Mouse (Mus musculus): ENCODE measurements around the gene Sh3bgrl2.

Gene Sh3bgrl2

DNA sequence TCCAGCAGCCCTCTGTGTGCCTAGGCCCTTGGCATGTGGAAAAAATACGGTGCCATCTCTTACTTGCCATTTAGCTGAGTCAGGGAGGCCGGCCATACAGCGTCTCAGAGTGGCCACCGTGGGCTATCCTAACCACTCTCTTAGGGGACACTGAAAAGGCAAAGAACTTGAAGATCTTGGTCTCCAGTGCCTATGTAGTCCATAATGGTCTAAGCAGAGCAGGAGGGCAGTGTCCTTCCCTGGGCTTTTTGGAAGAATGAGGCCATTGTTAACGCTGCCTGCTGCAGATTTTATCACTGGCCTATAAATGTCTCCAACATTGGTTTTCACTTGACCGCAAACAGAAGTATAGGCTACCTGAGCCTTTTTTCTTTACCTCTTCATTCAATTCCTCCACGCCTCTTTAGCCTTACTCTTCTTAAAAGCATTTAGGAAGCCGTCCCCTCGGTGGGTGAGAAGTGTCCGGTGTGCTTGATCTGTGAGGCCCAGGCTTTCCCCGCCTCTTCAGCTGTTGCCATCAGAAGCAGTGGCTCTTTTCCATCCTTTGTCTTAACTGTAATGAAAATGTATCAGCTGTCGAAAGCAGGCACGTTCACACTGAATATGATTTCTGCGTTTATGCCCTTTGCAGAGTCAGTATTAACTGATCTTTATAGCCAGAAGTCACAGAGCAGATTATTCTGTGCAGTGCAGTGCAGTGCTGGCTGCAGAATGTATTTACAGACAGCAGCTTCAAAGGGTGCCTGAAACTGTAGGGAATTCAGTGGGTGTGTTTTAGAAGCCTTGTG, 41.7 kb downstream of the Sh3bgrl2 start:
- DNase-seq (ENCODE audit: low spot score in 2 of 2), result no peak

DNA sequence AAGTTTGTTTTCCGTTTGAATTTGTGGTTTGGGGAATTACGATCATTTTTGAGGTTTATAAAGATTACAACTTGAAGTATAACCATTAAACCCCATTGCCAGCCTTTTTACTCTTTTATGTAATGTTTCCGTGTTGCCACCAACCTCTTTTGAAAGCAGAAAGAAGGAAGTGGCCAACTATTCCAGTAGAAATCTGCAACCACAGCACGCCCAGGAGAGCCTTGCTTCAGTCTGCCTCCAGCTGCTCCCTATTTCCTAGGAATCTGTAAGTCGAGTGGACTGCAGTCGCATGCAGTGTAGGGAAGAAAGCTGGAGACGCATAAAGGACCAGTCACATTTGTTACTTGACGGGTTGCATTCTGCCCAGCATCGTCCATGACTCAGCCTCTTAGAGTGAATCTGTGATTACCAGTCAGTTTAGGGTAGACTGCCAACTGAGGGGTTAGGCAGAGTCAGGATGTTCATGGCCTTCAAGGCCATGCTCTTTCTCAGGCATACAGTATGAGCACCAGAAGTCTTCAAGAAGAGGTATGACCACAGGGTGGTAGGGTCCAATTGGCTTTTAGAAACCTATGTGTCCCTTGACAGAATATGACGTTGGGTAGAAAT, 43.8 kb downstream of the Sh3bgrl2 start:
- no peak for DNase-seq (ENCODE audit: low spot score in 2 of 2)

DNA sequence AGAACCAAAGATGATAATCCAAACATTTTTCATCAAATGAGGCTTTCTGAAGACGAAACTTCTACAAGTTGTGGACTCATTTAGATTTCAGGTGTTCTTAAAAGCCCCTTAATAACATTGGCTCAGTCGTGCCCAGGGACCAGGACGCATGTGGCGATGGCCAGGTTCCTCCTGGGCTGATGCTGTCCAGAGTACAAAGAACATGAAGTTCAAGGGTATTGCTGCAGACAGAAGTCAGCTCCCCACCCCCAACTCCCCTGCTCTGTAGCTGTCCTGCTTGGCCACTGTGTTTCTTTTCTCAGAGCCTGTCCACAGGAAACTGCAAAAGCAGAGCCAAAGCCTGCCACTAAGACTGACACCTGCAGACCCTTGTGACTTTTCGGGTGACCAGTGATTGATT, 45.7 kb downstream of the Sh3bgrl2 start:
- DNase-seq (ENCODE audit: low spot score in 2 of 2), result no peak

DNA sequence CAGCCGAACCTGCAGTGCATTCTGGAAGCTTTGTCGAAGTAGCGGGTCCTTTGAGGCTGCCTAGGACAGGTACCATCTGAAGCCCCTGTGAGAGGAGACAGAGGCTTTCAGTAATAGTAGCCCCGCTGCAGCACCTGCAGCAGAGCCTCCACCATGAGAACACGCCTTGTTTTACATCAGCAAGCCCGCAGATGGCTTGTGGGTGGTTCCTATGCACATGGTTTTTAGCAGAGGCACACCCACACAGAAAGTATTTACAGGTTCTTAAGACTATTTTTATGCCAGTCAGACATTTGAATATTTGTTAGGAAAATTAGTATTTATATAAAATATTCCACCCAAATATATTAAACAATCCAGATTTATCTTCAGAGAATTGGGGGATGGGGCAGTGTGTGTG, 48.0 kb downstream of the Sh3bgrl2 start:
- peak; percentile 80 to 86 for DNase-seq (ENCODE audit: low spot score in 2 of 2)

DNA sequence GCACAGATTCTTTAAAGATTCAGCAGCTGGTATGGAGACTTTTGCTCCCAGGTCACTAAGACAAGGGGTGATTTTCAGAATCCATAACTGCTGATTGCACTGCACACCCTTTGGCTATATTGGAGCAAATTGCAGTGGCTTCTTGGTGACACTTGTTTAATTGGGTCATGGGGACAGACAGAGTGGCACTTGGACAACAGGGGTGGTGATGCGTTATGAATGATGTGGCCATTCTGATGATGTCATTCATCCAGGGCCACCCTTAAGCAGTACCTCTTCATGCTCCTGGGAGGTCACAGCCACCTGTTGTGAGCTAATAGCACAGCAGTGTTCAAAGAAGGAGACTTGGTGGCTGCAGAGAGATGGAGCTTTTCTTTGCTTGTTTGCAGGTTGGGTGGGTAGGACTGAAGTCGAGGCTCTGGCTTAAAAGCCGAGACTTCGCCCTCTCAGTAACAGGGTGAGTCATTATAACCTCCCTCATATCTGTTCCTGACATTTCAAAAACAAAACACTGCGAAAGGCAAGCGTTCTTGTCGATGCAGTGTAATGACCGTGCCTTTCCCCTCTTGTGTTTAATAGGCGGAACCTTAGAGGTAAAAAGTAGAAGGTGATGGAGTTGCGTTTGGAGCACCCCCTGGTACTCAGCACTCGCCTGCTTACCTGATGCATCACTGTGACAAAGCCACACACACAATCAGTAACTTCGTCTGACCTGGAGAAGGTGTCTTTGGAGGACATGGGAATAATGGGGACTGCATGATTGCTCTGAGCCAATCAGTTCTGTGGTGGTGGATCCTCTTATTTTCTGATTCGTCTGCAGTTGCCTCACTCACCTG, 48.7 kb downstream of the Sh3bgrl2 start:
- DNase-seq (ENCODE audit: low spot score in 2 of 2), result no peak

DNA sequence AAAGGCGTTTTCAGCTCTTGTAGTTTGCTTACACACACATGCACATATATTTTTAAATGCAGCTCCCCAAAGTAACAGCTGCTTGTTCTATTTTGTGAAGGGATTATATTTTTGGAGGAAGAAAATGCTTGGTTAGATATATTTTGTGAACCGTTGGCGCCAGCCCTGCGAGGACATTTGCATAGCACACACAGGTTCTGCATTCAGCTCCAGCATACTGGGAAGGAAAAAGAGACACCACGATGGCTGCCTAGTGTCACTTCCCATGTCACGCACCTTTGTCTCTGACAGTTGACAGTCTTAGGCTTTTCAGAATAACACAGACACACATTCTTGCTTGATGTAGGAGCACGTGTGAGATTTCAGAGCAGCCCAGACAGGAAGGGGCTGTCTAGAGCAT, 49.9 kb downstream of the Sh3bgrl2 start:
- DNase-seq (ENCODE audit: low spot score in 2 of 2), result peak; percentile 43 to 69

DNA sequence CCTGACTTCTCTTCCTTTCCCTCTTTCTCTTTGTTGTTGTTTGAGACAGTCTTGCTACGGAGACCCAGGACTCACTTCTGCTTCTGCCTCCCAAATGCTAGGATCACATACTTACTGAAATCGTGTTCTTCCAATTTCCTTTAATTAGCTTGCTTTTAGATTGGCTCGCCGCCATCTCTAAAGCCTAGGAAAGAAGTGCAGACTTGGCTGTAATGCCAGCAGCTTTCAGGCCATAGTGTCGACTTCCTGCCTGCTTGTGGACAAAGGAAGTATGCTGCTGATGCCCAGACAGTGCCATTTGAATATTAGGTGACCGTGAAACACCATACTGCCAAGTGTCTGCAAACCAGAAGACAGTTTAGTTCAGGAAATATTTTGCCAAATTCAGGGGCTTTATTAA, 51.4 kb downstream of the Sh3bgrl2 start:
- no peak for DNase-seq (ENCODE audit: low spot score in 2 of 2)

DNA sequence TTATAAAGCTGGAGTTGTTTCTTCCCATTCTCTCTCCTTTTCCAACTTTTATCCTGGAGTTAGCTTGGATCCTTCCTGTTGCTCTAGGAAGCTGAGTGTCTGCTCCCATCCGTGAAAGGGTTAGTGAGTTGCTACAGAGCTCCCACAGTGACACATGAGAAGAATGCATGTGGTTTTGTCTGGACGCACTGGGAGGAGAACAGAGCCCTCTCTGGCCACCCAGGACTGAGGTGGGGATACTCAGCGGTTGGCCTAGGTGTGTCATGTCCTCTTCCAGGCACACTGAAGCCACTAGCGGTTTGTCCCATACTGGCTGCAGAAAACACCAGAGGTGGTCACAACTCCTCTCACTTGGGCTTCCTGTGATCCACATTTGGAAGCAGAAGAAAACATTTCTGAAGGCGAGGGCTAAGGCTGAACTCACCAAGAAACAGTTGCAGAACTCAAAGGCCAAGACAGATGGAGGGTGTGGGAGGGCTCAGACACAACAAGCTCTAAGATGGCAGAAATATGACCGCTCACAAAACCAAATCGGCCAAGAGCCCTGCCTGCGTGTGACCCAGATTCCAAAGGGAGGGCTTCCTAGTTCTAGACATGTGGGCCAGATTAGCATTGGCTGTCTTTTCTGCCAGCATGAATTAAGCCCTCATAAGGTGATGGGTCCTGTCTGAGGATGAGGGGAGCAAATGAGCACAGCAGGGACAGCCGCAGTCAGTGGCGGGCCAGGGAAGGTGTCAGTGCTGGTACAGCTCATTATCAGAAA, 52.3 kb downstream of the Sh3bgrl2 start:
- DNase-seq (ENCODE audit: low spot score in 2 of 2), result peak; percentile 34 to 63

DNA sequence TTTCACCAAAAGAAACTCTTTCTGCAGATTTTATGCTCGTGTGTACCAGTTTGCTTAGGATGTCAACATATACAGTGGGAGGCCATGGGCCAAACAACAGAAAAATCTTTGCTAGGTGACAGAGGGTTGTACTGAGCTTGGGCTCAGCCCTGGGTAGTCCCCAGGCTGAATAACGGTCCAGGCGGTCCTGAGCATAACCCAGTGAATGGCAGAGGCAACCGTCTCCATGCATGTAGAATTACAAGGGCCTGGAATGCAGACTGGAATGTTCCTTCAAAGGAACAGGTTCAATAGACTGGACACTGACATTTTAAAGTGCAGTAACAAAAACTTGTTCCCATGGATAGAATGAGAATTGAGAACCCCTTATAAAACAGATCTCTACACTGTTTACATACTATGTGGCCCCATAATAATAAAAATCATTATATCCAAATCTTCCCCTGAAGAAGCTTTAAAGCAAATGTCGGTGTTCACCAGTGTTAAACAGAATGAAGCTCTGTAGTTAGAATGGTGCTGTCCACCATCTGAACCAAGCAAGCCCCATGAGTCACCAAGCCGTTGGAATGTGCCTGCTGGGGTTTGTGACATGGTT, 54.1 kb downstream of the Sh3bgrl2 start:
- no peak for DNase-seq (ENCODE audit: low spot score in 2 of 2)

DNA sequence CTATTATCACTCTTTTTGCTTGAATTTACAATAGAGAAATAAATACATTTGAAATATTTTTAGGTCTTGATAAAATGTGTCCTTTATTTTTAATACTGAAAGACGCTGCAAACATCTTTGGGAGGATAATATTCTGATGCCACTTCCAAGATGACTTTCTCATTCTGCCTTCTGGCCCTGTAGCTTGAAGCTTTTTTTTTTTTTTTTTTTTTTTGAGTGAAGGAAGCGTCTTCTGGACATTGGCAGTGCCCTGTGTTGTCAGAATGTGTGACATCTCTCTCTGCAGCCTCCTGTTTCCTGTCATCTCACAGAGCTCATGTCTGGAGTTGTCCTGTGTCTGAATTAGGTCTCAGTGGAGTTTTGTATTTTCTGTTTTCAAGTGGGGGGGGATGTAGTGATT, 55.0 kb downstream of the Sh3bgrl2 start:
- DNase-seq (ENCODE audit: low spot score in 2 of 2), result no peak

DNA sequence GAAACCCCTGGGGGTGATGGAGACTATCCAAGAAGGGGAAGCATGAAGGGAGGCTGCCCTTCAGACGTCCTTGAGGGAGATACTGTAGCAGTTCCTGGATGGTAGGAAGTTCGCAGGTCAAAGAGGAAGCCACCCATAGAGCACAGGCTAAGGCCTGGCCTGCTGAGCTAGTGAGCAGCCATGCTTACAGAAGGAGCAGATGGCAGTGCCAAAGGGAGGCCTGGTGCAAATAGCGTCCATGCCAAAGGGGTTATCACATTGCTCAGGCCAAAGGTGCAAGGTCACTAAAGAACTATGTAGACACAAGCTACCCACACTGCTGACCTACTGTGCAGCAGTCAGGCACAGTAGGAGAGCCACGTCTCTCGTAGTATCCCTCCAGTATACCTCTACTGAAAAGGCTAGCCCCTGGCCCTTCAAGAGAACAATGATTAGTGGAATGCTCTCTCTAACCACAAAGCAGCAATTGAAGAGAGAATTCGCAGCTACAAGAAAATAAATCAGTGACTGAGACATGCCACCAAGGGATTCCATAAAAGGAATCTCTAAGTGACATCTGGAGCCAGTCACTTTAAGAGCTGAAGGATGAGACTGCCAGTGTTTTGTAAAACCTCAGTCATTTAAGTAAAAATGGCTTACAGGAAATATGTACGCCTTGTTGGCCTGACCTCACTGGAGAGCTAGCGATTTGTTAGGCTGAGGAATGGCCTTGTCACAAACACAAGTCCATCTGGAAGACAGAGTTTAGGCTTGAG, 57.9 kb downstream of the Sh3bgrl2 start:
- no peak for DNase-seq (ENCODE audit: low spot score in 2 of 2)

DNA sequence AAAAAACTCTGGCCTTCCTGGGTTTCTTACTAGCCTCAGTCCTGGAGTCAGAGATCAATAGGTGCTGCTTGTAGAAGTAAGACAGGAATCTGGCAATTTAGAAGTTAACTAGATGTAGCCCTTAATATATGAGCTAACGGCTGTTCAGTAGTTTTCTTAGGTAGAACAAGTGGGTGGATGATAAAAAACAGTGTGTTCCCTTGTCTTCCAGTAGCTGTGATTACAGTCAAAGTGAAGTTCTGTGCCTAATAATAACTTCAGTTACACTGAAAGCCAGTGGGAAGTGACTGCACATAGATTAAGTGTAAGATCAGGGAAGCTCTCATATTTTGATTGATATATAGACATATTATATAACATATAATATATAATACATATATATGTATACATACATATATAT, 60.0 kb downstream of the Sh3bgrl2 start:
- DNase-seq (ENCODE audit: low spot score in 2 of 2), result no peak

DNA sequence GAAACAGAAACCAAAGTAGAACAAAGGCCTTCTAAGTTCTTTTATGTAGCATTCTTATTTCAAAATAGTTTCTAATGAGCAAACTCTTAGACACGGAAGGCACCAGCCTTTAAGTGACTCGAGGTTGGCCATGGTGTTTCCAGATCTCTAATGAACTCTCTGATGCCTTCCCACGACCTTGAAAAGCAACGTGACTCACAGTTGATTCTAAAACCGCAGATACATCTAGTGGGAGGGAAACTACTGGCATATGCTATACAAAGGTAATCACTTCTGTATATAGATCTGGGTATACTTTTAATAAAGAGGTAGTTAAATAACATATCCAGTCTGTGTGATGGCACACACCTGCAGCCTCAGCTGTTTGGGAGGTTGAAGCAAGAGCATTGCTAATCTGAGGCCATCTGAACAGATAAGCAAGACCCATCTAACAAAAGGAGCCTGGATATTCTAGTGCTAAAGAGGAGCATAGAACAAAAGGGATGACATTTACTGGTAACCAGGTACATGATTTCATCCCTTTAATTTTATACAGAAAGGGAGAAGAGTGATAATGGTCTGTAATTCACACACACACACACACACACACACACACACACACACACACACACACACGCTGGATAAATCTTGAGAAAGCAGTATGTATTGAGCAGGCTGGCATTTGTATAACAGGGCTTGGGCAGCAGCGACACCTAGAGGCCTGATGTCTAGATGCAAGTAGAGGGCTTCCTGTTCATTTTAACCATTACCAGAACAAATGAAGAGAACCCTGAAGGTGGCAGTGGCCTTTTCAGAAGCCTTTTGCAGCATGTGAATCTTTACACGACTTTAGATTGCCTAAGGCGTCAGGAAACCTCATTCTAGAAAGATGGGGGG, 61.5 kb downstream of the Sh3bgrl2 start:
- DNase-seq (ENCODE audit: low spot score in 2 of 2), result peak; percentile 77 to 81

DNA sequence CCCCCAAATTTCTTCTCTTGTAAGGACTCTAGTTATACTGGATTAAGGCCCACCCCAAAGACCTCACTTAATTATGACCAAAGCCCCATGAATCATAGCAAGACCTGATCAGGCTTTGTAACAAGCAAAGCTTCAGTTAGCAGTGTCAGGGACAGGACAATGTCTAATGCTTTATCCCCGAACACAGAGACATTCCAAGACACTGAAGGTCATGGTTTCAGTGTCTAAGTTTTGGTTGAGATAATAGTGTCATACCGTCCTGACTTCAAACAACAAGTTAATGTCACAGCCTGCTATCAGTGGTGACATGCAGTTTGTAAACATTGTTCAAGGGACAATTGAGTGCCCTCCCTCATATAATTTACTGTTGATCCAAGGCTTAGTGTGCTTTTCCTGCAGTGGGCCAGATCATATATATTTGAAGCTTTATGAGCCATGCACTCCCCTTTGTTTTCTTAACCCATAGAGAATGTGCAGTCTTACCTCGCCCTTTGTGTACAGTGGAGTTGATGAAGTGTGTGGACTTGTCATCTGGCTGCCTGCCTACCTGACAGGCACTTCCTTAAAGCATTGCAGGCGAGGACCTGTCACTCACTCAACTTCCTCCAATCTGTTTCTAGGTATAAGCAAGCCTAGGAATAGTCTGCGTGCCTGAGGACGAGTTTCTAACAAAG, 67.9 kb downstream of the Sh3bgrl2 start:
- no peak for DNase-seq (ENCODE audit: low spot score in 2 of 2)

DNA sequence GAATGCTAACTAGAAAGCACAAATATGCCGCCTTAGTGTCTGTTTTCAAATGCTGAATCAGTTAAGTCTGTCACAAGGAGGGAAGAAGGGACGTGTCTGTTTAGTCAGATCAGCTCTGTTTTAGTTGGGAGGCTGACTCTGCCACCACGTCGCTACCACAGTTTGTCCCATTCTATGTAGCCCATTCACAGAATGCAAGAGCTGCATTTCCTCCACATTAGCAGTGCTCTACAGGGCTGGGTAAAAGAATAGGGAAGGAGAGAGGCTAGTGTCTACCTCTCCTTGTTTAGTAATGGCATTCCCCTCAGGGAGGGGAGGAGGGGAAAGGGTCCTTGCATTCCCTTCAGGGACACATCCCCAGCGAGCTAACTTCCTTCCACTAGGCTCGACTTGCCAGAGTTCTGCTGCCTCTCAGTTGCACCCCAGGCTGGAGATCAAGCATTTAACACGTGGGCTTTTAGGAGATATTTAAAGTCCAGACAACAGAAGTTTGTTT, 68.5 kb downstream of the Sh3bgrl2 start:
- no peak for DNase-seq (ENCODE audit: low spot score in 2 of 2)

DNA sequence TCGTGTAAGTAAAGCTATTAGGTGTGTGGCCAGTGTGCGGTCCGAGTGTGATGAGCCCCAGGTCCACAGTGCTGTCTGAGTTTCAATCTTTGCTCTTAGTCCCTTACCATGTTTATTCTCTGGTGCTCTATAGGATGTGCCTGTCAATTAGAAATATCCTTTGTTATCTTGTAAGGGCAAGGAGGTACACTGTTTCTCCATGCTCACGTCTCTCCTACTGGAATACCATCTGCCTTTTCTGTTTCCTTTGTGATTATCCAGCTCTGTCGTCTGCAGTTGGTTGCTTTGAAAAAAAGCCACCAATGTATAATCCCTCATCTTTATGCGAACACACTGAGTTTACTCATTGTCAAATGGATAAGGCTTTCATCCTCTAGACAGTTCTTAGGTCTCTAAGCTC, 75.3 kb downstream of the Sh3bgrl2 start:
- no peak for DNase-seq (ENCODE audit: low spot score in 2 of 2)

DNA sequence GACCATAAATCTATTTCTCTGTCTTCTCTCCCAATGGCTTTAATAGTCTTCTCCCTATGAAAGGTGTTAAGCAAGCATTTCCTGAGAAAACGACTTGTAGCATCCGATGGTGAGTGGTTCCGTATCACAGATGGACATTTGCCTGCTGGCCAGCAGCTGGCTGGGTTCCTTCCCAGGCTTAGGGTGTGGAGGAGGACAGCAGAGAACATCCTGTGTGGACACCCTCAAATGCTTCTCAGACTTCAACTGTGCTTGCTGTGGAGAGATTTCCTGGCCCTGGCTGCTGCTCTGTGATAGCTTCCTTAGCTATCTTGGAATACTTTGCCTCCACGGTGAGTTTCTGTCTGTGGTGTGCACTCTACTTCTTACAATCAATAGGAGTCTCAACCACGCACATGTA, 76.1 kb downstream of the Sh3bgrl2 start:
- no peak for DNase-seq (ENCODE audit: low spot score in 2 of 2)

DNA sequence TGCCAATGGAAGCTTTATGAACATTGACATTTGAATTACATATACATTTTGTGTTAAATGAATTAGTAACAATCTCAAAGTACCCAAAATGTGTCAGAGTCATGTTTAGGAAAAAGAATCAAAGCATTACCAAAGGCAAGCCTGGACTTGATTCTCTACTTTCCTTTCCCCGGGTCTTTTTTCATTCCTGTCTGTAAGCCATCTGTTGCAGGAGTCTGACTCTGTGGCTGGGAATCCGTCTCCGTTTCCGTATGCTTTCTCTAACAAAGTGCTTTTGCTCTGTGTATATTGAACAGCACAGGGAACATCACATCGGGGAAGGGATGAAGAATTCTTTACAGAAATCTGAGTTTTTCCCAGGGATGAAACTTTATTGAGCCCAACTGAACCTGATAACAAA, 77.0 kb downstream of the Sh3bgrl2 start:
- DNase-seq (ENCODE audit: low spot score in 2 of 2), result no peak

Measured in right cerebral cortex, postnatal 36 days (tissue).